Mouse (Mus musculus) skeletal muscle tissue, postnatal 0 days (tissue): Measurements from ENCODE around the gene Acad8. TPM values are rescaled to one million over a fixed set of nuclear protein-coding genes. Genes with fewer than 3 reads are reported as not detected.

Source experiments
- polyA plus RNA-seq: library from polyadenylated mRNA; unstranded; fragments of >200 nt; fragmentation: Nextera tagmentation; extraction: Ambion mirVana; gene quantifications from 2 replicates; pipeline ENCODE4 v1.2.1, GENCODE M21; 2015

Acad8 gene
- polyA plus RNA-seq = 27.6 and 33.6 TPM in 2 replicates

DNA sequence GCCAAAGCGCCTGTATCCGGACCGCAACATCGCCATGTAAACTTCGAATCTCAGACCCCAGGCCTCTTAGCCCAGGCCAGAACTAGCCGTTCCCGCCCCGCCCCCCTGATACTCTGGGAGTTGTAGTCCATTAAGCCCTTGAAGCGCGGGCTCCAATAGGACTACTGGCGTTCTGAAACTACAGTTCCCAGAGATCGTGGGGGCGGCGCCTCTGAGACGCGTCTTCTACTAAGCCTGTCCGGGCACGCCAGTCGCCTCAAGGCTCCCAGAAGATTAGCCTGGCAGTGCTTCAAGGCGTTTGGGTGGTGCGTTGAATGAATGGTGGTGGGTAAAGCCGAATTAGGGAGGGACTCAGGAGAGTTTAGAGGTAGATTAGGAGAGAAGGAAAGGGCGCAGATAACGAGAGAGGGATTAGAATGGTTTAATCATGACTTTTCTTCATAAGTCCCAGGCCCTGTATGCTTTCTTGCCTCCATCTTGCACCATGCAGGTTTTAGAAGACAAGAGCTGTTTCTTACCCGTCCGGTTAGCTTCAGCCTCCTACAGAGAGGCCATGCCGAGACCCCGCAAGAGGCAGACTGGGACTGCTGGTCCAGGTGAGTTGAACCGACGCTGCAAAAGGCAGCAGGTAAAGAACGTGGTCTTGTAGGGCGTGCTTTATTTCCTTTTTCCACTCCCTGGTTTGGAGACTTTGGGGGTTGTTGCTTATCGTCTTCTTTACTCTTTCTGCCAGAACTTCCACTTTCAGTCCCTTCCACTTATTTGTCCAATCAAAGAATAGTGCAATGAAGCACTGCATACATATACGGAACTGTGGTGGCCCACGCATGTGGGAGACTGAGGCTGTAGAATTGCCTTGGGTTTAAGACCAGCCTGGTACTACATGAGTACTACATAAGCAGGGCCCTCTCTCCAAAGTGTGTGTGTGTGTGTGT, at the start of gene Acad8, which contains the start of gene Thyn1:
Gene Acad8, minus strand, starts transcription at position 106 of the 935 bp plus-strand sequence.
Gene Thyn1, plus strand, starts transcription at position 250 of the 935 bp plus-strand sequence.

DNA sequence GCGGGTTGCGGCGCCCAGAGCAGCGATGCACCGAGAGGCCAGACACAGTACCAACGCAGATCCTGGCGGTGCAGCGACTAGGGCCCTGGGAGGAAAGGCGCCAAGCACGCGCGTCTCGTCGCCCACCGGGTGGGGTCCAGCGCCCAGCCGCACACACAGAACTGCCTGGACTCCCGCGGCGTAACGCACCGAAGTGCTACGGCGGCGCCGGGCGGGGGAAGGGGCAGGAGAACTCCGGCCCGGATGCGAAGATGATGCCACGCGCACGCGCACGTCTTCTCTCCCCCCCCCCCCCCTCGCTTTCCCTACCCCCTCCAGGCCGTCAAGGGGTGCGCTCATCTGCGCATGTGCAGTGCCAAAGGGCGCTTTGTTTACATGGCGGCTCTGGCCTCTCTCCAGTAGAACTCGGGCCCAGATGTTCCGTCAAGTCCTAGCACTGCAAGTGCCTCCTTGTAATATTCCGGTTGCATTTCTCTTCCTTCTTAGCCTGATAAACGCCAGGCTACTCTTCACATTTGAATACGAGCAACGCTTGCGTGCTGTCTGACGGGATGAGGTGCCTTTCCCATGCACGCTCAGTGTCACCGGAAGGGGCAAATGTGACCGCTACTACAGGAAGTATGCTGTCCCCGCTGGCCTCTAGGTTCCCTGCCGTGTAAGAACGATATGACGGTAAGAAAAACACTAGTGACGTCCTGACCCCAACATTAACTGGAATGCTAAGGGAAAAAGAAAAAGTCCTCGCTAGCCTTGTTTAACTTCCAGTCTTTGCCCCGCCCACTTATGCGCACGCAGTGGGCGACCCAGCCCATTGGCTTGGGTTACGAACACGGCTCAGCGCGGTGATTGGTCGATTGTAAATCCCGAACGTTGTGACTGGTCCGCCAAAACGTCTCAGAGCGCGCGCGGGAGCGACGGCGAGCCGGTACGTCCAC, 30.7 kb upstream of the Acad8 start, which contains the start of the genes Vps26b and Ncapd3:
Gene Vps26b, minus strand, starts transcription at position 238 of the 935 bp plus-strand sequence.
Gene Ncapd3, plus strand, starts transcription at position 348 of the 935 bp plus-strand sequence.

Other genes starting within 250 kb of the Acad8 start
- gene Glb1l2, start 193.1 kb downstream of the Acad8 start, polyA plus RNA-seq = 1.9 and 10.7 TPM in 2 replicates
- gene Glb1l3, start 138.7 kb downstream of the Acad8 start, polyA plus RNA-seq = not detected in 2 replicates
- gene Gm1110, start 76.5 kb downstream of the Acad8 start, polyA plus RNA-seq = not detected in 2 replicates
- gene Thyn1, start 144 bp upstream of the Acad8 start, polyA plus RNA-seq = 56.0 and 72.5 TPM in 2 replicates
- gene Vps26b, start 30.5 kb upstream of the Acad8 start, polyA plus RNA-seq = 15.7 and 16.9 TPM in 2 replicates
- 6.9 and 7.0 TPM in 2 replicates for gene Ncapd3, start 30.6 kb upstream of the Acad8 start, polyA plus RNA-seq
- gene Jam3, start 155.9 kb upstream of the Acad8 start, polyA plus RNA-seq = 69.7 and 69.9 TPM in 2 replicates